Mouse (Mus musculus) heart, postnatal 4 days (tissue): Measurements from ENCODE around the gene Dis3l. TPM values are rescaled to one million over a fixed set of nuclear protein-coding genes. Genes with fewer than 3 reads are reported as not detected.
"Not testable (repeated sequence)": the region's sequence is repeated elsewhere in the genome, so short reads cannot be mapped to it uniquely, and the experiment has no call there.

ENCODE experiments used
- DNase-seq: peaks from one replicate; pipeline ENCODE4 v3.0.0; 2021
- total RNA-seq, 2 experiments: library from RNA; stranded (reverse); gene quantifications; 2 replicates each; pipeline ENCODE4 v1.2.3; 2021

The Dis3l gene
- total RNA-seq, 2 experiments from 2014 or later, result 21.6 to 22.1 TPM

DNA sequence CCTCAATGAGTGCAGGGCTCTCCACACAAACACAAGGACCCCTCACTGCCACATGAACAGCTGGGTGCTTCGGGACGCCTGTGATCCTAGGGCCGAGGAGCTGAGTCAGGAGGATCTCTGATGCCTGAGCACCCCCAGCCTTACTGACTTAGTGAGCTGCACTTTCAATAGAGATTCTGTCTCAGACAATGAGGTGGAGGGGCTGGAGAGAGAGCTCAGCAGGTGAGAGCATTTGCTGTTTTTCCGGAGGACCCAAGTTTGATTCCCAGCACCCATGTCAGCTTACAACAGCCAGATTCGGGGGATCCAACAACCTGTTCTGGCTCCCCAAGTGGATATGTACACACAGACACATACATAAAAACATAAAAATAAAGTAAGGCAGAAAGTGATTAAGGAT lies 24.1 kb downstream of the Dis3l start:
- DNase-seq, result no peak

DNA sequence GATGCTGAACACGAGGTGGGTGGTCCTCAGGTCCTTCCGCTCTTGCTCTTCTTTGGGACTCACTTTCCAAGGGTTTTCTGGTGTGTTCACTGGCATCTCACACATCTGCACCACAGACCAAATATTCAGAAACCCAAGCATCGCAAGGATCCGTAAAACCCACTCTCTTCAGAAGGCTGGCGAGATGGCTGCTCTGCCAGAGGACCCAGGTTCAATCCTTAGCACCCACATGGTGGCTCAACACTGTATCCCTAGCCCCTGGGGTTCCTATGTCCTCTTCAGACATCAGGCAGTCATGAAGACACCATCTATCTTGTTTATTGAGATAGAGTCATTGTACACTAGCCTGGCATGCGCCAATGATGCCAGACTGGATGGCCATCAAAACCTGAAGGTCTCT lies 26.4 kb downstream of the Dis3l start:
- DNase-seq, result no peak

- DNase-seq, result no peak
Observed at GRCm38 (mm10) chr9:64312128-64312527, 29.0 kb downstream of the Dis3l start.

DNA sequence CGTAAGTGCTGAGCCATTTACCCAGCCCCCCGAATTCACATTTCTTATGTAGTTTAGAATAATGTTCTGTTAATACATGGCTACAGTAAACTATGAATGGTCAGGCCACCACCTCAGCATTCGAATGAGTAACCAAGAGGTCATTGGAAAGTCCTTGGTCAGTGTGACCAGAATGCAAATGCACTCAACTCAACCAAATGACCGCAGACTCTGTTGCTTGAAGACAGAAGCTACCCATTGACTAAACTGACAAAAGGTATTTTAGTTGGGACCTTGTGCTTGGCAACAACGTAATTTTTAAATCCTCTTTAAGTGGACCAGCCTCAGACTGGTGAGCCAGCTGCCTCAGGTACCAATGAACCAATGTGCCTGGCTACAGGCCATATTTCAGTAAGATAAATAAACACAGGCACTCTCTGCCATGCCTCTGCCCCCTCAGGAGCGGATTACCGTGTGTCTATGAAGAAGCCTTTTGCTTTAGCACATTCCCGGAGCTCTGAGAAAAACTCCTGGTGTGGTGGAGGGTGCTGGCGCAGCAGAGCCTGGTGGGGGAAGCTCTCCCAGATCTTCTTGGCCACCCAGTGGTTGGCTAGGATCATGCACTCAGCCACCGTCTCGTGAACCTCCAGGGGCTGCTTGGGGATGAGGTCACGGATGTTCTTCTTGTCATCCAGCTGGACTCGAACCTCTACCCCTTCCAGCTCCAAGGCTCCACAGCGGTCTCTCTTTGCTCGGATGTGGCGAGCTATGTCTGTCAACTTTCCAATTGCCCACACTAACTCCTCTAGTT lies 29.9 kb downstream of the Dis3l start:
- peak; percentile 10 for DNase-seq

DNA sequence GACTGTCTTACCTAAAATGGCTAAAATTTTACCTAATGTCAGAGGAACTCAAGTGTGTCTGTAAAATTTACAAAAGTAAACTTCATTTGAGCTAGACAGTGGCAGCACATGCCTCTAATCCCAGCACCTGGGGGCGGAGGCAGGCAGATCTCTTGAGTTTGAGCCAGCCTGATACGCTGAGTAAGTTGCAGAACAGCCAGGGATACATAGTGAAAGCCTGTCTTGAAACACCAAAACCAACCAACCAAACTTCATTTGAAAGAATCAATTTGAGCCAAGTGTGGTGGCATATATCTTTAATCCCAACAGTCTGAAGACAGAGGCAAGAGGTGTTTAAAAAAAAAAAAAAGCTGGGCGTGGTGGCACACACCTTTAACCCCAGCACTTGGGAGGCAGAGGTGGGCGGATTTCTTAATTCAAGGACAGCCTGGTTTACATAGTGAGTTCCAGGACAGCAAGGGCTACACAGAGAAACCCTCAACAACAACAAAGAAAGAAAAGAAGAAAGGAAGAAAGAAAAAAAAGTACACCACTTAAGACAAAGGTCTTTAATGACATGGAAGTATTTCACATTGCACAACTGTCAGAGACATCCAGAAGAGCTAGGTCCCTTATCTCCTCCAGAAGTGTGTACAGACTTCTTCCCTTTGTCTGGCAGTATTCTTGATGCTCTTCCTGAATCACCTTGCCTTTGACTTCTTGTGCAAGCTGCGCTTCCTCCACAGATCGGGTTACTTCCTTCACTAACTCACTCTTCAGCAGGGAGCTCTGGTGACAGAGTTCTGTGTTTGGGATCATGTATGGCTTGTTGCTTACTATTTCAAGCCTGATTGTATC lies 34.4 kb downstream of the Dis3l start:
- DNase-seq, result no peak

DNA sequence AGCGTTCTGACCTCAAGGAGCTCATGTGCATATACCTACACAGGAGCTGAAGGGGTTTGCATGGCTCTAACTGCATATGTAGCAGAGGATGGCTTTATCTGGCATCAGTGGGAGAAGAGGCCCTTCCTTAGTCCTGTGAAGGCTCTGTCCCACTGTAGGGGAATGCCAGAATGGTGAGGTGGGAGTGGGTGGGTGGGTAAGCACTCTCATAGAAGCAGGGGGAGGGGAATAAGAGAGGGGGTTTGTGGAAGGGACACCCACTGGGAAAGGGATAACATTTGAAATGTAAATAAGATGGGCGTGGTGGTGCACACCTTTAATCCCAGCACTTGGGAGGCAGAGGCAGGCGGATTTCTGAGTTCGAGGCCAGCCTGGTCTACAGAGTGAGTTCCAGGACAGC lies 38.0 kb downstream of the Dis3l start:
- DNase-seq, result not testable (repeated sequence)

GRCm38 (mm10) chr9:64282404-64282987 lies 58.6 kb downstream of the Dis3l start:
- DNase-seq, result no peak

DNA sequence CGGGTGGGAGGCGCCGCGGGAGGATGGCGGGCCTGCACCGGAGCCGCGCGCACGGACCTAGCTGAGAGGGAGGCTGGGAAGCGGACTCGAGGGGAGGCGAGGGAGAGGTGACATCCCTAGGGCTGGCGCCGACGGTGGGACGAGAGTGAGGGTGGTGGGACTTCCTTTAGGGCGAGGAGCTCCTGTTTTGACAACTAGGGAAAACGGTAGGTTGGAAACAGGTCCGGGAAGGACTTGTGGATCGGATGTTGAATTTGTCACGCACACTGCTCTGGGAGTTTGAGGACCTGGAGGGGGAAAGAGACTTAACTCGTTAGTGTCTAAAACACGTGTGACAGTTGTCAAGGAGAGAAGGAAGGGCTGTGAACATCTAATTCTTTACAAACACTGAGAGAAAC lies 59.3 kb downstream of the Dis3l start:
- DNase-seq, result no peak

DNA sequence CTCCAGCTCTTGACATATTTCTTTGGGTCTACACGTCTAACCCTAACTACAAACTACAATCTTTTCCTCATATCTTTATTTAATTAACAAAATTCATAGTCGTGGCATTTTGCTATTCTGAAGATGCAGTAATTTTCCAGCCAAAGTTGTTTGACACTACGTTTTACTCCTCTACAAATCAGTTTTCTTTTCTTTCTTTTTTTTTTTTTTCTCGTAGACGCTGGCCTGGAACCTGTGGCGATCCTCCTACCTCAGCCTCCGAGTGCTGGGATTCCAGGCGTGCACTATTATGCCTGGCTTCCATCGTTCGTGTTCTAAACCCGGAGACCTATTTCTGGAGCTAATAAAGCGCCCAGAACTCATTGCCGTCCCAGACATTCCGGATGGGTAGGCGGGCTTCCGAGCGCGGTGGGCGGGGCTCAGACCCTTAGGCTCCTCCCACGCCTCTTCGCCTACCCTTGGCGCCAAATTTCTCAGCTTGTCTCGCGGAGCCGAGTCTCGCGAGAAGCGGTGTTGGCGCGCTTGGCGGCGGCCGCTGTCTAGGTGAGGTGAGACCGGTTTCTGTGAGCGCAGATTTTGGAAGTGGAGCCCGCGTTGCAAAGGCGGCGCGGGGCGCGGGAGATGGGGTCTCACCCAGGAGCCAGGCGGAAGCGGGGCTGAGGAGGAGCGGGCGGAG lies 59.8 kb downstream of the Dis3l start, which contains the start of gene Tipin:
Tipin (plus strand) TSS at position 477 of the 676 bp plus-strand sequence.
- DNase-seq, result peak; percentile 97

DNA sequence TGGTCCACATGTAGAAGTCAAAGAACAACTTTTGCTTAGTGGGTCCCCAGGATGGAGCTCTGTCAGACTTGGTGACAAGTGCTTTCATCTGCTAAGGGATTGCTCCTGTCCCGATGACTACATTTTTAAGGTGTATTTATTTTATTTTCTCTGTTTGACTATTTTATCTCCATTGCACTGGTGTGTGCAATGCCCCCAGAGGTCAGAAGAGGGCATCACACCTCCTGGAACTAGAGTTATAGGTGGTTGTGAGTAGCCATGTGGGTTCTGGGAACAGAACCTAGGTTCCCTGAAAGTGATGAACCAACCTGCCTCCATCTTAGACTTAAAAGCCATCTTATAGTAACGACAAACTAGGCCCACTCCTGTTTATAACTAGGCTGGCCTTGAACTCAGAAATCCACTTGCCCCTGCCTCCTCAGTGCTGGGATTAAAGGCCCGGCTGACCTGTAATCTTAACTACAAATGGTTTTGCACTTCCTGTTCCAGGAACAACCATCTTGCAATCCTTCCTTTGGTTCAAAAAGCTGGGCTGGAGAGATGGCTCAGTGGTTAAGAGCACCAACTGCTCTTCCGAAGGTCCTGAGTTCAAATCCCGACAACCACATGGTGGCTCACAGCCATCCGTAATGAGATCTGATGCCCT lies 62.3 kb downstream of the Dis3l start:
- no peak for DNase-seq

- DNase-seq, result peak; percentile 81
Observed at GRCm38 (mm10) chr9:64277706-64278105, 63.4 kb downstream of the Dis3l start.

GRCm38 (mm10) chr9:64274919-64275318 lies 66.2 kb downstream of the Dis3l start:
- DNase-seq, result peak; percentile 17

- no peak for DNase-seq
Observed at GRCm38 (mm10) chr9:64274291-64274690, 66.8 kb downstream of the Dis3l start.

DNA sequence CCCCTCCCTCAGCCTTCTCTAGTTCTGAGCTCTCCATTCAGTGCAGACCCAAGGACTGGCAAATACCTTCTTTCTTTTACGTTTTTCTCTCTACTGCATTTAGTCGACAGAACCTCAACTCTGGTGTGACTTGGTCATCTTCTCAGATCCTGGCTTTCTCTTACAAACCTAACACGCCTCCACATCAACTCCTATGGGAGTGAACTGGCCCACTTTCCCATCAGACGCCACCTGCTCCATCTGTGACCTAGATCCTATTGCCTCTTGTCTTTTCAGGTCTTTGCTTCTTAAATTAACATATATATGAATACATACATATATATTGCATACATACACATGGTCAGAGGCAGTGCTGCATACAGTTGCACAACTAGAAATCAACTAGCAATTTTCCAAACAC lies 67.3 kb downstream of the Dis3l start:
- no peak for DNase-seq

GRCm38 (mm10) chr9:64272611-64273010 lies 68.5 kb downstream of the Dis3l start:
- DNase-seq, result peak; percentile 67

DNA sequence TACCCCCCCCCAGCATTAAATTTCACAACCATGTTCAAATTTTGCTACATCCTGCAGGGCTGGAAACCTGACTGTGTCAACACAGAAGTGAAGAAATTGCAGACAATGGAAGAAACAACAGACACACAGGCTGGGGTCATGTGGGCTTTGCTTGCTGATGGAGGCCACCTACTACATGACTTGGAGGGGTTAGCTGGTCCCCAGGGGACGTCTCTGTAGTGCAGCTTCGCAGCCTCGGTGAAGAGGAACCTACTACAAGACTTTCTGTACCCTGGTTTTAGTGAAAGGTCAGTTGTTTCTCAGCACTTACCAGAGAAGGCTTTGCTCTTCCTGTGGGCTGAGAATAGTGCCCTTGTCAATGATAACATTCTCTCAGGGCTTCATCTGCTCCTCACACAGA lies 69.8 kb downstream of the Dis3l start:
- DNase-seq, result no peak

GRCm38 (mm10) chr9:64268836-64269235 lies 72.3 kb downstream of the Dis3l start:
- DNase-seq, result not testable (repeated sequence)

DNA sequence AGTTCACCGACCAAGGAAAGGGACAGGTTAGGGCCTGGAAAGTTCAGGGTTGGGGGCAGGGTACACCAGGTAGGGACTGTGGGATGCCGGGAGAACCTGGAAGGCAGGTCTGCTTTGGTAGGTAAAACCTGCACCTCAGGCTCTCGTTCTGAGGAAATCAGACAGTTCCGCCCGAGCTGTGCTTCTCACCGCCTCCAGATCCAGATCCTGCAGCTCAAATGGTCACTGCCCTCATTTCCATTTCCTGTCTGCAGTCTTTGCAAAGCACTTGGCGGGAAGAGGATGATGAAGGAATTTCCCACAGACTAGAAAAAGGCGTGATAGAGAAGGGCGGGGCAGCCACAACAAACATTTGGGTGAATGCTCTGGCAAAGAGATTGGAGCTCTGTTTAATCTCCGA lies 72.9 kb downstream of the Dis3l start:
- no peak for DNase-seq

DNA sequence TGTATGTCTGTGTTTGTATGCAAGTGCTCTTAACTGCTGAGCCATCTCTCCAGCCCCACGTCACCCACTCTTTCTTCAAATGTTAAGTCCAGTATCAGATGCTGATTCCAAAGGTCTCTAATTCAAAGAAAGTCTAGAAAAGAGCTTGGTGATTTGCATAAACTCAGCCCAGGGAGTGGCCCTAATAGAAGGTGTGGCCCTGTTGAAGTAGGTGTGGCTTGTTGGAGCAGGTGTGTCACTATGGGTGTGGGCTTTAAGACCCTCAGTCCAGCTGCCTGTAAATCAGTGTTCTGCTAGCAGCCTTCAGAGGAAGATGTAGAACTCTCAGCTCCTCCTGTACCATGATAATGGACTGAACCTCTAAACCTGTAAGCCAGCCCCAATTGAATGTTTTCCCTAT lies 73.9 kb downstream of the Dis3l start:
- DNase-seq, result no peak

DNA sequence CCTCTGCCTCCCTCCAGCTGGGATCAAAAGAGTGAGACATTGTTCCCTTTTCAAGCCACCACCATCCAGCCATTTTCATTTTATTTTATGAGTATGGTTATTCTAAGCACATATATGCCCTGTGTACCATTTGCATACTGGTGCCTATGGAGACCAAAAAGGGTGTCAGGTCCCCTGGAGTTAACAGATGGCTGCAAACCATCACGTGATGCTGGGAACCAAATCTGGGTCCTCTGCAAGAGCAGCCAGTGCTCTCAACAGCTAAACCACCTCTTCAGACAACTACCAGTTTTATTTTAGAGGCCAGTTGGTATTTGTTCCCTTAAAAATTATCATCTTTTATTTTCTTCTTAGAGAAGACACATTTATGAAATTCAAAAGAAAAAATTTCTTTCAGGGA lies 76.3 kb downstream of the Dis3l start:
- no peak for DNase-seq

DNA sequence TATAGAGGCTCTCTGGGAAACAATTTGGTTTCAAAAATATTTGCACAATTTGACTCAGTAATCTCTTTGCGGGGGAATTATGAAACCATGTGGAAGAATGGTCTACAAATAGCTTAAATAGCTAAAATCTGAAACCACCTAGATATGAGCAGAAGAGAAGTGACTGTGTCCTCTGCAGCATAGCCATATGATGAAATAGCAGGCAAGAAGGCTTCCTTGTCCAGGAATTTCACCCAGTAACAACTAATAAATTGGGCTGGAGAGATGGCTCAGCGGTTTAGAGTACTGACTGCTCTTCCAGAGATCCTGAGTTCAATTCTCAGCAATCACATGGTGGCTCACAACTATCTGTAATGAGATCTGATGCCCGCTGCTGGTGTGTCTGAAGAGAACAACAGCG lies 80.1 kb downstream of the Dis3l start:
- no peak for DNase-seq

- DNase-seq, result no peak
Observed at GRCm38 (mm10) chr9:64259906-64260305, 81.2 kb downstream of the Dis3l start.
